Mouse (Mus musculus) liver, postnatal 0 days (tissue): ENCODE measurements around the gene Dctd.

Experiments
- CTCF ChIP-seq: sonication (generic); IDR thresholded peaks from 2 replicates; pipeline ENCODE4 v1.5.1; 2016; ENCODE audit warnings: antibody characterized with exemption, low read depth
- EP300 ChIP-seq: IDR thresholded peaks from 2 replicates; pipeline ENCODE4 v1.6.1; 2016; ENCODE audit warnings: antibody characterized with exemption, low read depth, mild to moderate bottlenecking

- no peak for TF ChIP-seq CTCF
- TF ChIP-seq EP300: no peak
Measured at GRCm38 (mm10) chr8:48183758-48184157, 84.9 kb downstream of the Dctd start.
